Mouse (Mus musculus) midbrain, embryonic 14.5 days (tissue): Measurements from ENCODE around the gene Ip6k1. TPM values are rescaled to one million over a fixed set of nuclear protein-coding genes. Genes with fewer than 3 reads are reported as not detected.

ENCODE experiments used
- ATAC-seq: fragments of 200-750 bp; cut with Nextera tagmentation; 2 replicates; pipeline ENCODE4 v1.8.0; 2017; ENCODE audit warnings: moderate number of reproducible peaks, moderate library complexity; ENCODE audit not compliant: low FRiP score, low TSS enrichment
- DNase-seq: peaks from one replicate; pipeline ENCODE4 v3.0.0-alpha.2; 2015
- H3K27ac ChIP-seq: fragments of 300-500 bp; sonication (generic); replicated peaks from 2 replicates; pipeline ENCODE4 v1.5.1; 2014; ENCODE audit warnings: mild to moderate bottlenecking, low read depth, low read length, moderate library complexity
- H3K27me3 ChIP-seq: fragments of 300-500 bp; sonication (generic); 2 replicates; pipeline ENCODE4 v1.6.1; 2014; ENCODE audit warnings: low read length, control low read depth, mixed read lengths; ENCODE audit not compliant: control insufficient read depth, insufficient read depth
- H3K36me3 ChIP-seq: fragments of 300-500 bp; sonication (generic); 2 replicates; pipeline ENCODE4 v1.6.1; 2014; ENCODE audit warnings: low read length, control low read depth; ENCODE audit not compliant: control insufficient read depth, insufficient read depth
- H3K4me1 ChIP-seq: fragments of 300-500 bp; sonication (generic); 2 replicates; pipeline ENCODE4 v1.6.1; 2014; ENCODE audit warnings: mild to moderate bottlenecking, antibody characterized with exemption, low read length, control low read depth; ENCODE audit not compliant: control insufficient read depth, insufficient read depth
- H3K4me2 ChIP-seq: fragments of 300-500 bp; sonication (generic); 2 replicates; pipeline ENCODE4 v1.6.1; 2014; ENCODE audit warnings: mild to moderate bottlenecking, low read length, moderate library complexity
- H3K4me3 ChIP-seq: fragments of 300-500 bp; sonication (generic); replicated peaks from 2 replicates; pipeline ENCODE4 v1.5.1; 2014; ENCODE audit warnings: low read depth, low read length
- H3K9ac ChIP-seq: fragments of 300-500 bp; sonication (generic); replicated peaks from 2 replicates; pipeline ENCODE4 v1.6.1; 2014; ENCODE audit warnings: mild to moderate bottlenecking, low read length, moderate library complexity
- H3K9me3 ChIP-seq: fragments of 300-500 bp; sonication (generic); 2 replicates; pipeline ENCODE4 v1.6.1; 2016; ENCODE audit warnings: low read length, control low read depth, mixed read lengths; ENCODE audit not compliant: control insufficient read depth
- WGBS: fragments of 180-500 bp; shearing (Covaris S2); extraction: QIAGEN DNeasy Blood & Tissue Kit; methylation state at CpG from one replicate; pipeline ENCODE4 v1.1.7; 2014; 5-methylcytosine and 5-hydroxymethylcytosine counted together
- polyA plus RNA-seq: library from polyadenylated mRNA; unstranded; fragments of >200 nt; fragmentation: Nextera tagmentation; extraction: Ambion mirVana; gene quantifications from 2 replicates; pipeline ENCODE4 v1.2.1, GENCODE M21; 2014

Ip6k1 gene
- polyA plus RNA-seq, 1 experiment from 2014 or later: 61.1 TPM

- H3K27ac ChIP-seq: no peak overlapping the region
- 99% methylated on average over 3 of the region's 3 CpGs for WGBS
Measured at GRCm38 (mm10) chr9:108027867-108028266, 25.6 kb downstream of the Ip6k1 start.

GRCm38 (mm10) chr9:108032126-108032525 is 29.8 kb downstream of the Ip6k1 start:
- DNase-seq (no peak), ATAC-seq (no peak)
- no peaks in the 10 kb centered on the region for H3K9me3 ChIP-seq
- no peak overlapping the region for H3K4me2 ChIP-seq
- no peaks in the 10 kb centered on the region for H3K27me3 ChIP-seq
- no peak overlapping the region for H3K27ac ChIP-seq
- no peak overlapping the region for H3K9ac ChIP-seq
- 94% methylated on average over 5 of the region's 5 CpGs for WGBS
- no peaks in the 10 kb centered on the region for H3K4me1 ChIP-seq
- no peak overlapping the region for H3K4me3 ChIP-seq
- H3K36me3 ChIP-seq: peaks cover 55% of the 10 kb centered on the region

More at GRCm38 (mm10) chr9:108027867-108028266, 25.6 kb downstream of the Ip6k1 start:
- Histone ChIP-seq H3K4me1 (no peaks in the 10 kb centered on the region), H3K9ac (no peak overlapping the region), H3K4me2 (no peak overlapping the region), H3K9me3 (no peaks in the 10 kb centered on the region), H3K4me3 (no peak overlapping the region), H3K36me3 (peaks cover 51% of the 10 kb centered on the region), H3K27me3 (no peaks in the 10 kb centered on the region)
- ATAC-seq: no peak
- no peak for DNase-seq

GRCm38 (mm10) chr9:108035331-108036156 is 33.2 kb downstream of the Ip6k1 start:
- peaks cover 63% of the 10 kb centered on the region for H3K36me3 ChIP-seq
- H3K9ac ChIP-seq: no peak overlapping the region
- no peaks in the 10 kb centered on the region for H3K4me1 ChIP-seq
- no peak overlapping the region for H3K4me3 ChIP-seq
- DNase-seq (no peak), ATAC-seq (no peak)
- no peaks in the 10 kb centered on the region for H3K27me3 ChIP-seq
- WGBS: 90% methylated on average over 2 of the region's 2 CpGs
- H3K27ac ChIP-seq: no peak overlapping the region
- H3K4me2 ChIP-seq: no peak overlapping the region
- no peaks in the 10 kb centered on the region for H3K9me3 ChIP-seq

GRCm38 (mm10) chr9:108044751-108045492 is 42.6 kb downstream of the Ip6k1 start:
- no peaks in the 10 kb centered on the region for H3K27me3 ChIP-seq
- H3K4me2 ChIP-seq: no peak overlapping the region
- H3K4me1 ChIP-seq: 0 out of 2 replicates have a peak, but pooled peaks cover 8% of the 10 kb centered on the region
- WGBS: 97% methylated on average over 8 of the region's 8 CpGs
- peaks cover 66% of the 10 kb centered on the region for H3K36me3 ChIP-seq
- H3K4me3 ChIP-seq: no peak overlapping the region
- no peak overlapping the region for H3K9ac ChIP-seq
- no peaks in the 10 kb centered on the region for H3K9me3 ChIP-seq
- H3K27ac ChIP-seq: no peak overlapping the region
- ATAC-seq (no peak), DNase-seq (no peak)

GRCm38 (mm10) chr9:108046582-108046981 is 44.3 kb downstream of the Ip6k1 start:
- no peak overlapping the region for H3K27ac ChIP-seq
- H3K4me1 ChIP-seq: 0 out of 2 replicates have a peak, but pooled peaks cover 8% of the 10 kb centered on the region
- ATAC-seq (no peak), DNase-seq (no peak)
- no peak overlapping the region for H3K4me2 ChIP-seq
- no peaks in the 10 kb centered on the region for H3K9me3 ChIP-seq
- no peaks in the 10 kb centered on the region for H3K27me3 ChIP-seq
- H3K36me3 ChIP-seq: peaks cover 66% of the 10 kb centered on the region
- H3K9ac ChIP-seq: no peak overlapping the region
- H3K4me3 ChIP-seq: no peak overlapping the region
- WGBS: 87% methylated on average over 4 of the region's 4 CpGs

GRCm38 (mm10) chr9:108047601-108048565 is 45.6 kb downstream of the Ip6k1 start:
- H3K4me2 ChIP-seq: peak overlapping the region; percentile 95
- H3K36me3 ChIP-seq: peaks cover 62% of the 10 kb centered on the region
- H3K27me3 ChIP-seq: no peaks in the 10 kb centered on the region
- peak overlapping the region; percentile 62 for H3K4me3 ChIP-seq
- ATAC-seq (no peak), DNase-seq (no peak)
- 50% methylated on average over 17 of the region's 17 CpGs for WGBS
- H3K4me1 ChIP-seq: 0 out of 2 replicates have a peak, but pooled peaks cover 8% of the 10 kb centered on the region
- H3K9ac ChIP-seq: peak overlapping the region; percentile 68; the same call in 1 of the 2 replicates
- peak overlapping the region; percentile 77 for H3K27ac ChIP-seq
- H3K9me3 ChIP-seq: no peaks in the 10 kb centered on the region

GRCm38 (mm10) chr9:108048566-108048955 is 46.3 kb downstream of the Ip6k1 start:
- ATAC-seq: peak; percentile 47; the same call in 1 of the 2 replicates
- Histone ChIP-seq H3K4me1 (0 out of 2 replicates have a peak, but pooled peaks cover 8% of the 10 kb centered on the region), H3K27me3 (no peaks in the 10 kb centered on the region), H3K9ac (peak overlapping the region; percentile 68; the same call in 1 of the 2 replicates), H3K4me3 (peak overlapping the region; percentile 62), H3K4me2 (peak overlapping the region; percentile 95), H3K27ac (peak overlapping the region; percentile 77), H3K36me3 (peaks cover 59% of the 10 kb centered on the region), H3K9me3 (no peaks in the 10 kb centered on the region)
- DNase-seq: peak; percentile 47
- WGBS: 1% methylated on average over 19 of the region's 19 CpGs

GRCm38 (mm10) chr9:108049016-108049455 is 46.7 kb downstream of the Ip6k1 start, which contains the start of gene Gmppb:
TSS of gene Gmppb (plus strand) at chr9:108049242.
- DNase-seq (peak; percentile 98), ATAC-seq (peak; percentile 94)
- Histone ChIP-seq H3K4me2 (peak within 1 kb of the TSS; percentile 95), H3K4me3 (peak within 1 kb of the TSS; percentile 62), H3K9ac (peak within 1 kb of the TSS; percentile 68), H3K4me1 (0 out of 2 replicates have a peak, but pooled peaks cover 8% of the 10 kb centered on the region), H3K9me3 (no peaks in the 10 kb centered on the region), H3K27ac (peak within 1 kb of the TSS; percentile 77), H3K27me3 (no peaks in the 10 kb centered on the region), H3K36me3 (peaks cover 63% of the 10 kb centered on the region)
- WGBS: under 1% methylated on average over 39 of the region's 39 CpGs
